Mouse (Mus musculus) megakaryocyte progenitor cell, adult 5-6 weeks (primary cell): ENCODE measurements around the gene Rsl24d1. TPM values are rescaled to one million over a fixed set of nuclear protein-coding genes. Genes with fewer than 3 reads are reported as not detected.
"Not testable (repeated sequence)": the region's sequence is repeated elsewhere in the genome, so short reads cannot be mapped to it uniquely, and the experiment has no call there.

Experiments used
- ATAC-seq: replicated peaks from 2 replicates; pipeline ENCODE4 v1.8.0; 2016; ENCODE audit warnings: mild to moderate bottlenecking, moderate TSS enrichment, inconsistent platforms; ENCODE audit not compliant: poor library complexity
- total RNA-seq, 2 experiments: library from RNA; stranded (forward) in 1 of 2; stranded (reverse) in 1 of 2; fragments of 157-497, 149-512 nt in 1 of 2; fragments of 200-1000 nt in 1 of 2; gene quantifications; 2 replicates each; pipeline versions ENCODE4 v1.2.3 to v1.2.4; 2015 to 2017

The Rsl24d1 gene
- total RNA-seq, 2 experiments from 2014 or later = 140 to 232 TPM

GRCm38 (mm10) chr9:73101536-73101935, 11.7 kb upstream of the Rsl24d1 start, which contains the start of gene Khdc3:
Khdc3 (plus strand) TSS chr9:73101836.
- no peak for ATAC-seq

GRCm38 (mm10) chr9:73102181-73102580, 11.0 kb upstream of the Rsl24d1 start, which contains the start of gene Gm20509:
Gm20509 (plus strand) TSS chr9:73102470.
- ATAC-seq = no peak

GRCm38 (mm10) chr9:73103159-73103879, 9.9 kb upstream of the Rsl24d1 start:
- ATAC-seq = peak; percentile 45

- no peak for ATAC-seq
Measured at GRCm38 (mm10) chr9:73103880-73104198, 9.4 kb upstream of the Rsl24d1 start.

GRCm38 (mm10) chr9:73105141-73105540, 8.1 kb upstream of the Rsl24d1 start:
- ATAC-seq = no peak

- ATAC-seq = no peak
Measured at GRCm38 (mm10) chr9:73105771-73106170, 7.5 kb upstream of the Rsl24d1 start.

GRCm38 (mm10) chr9:73116704-73117103, 3.5 kb downstream of the Rsl24d1 start:
- ATAC-seq = not testable (repeated sequence)

GRCm38 (mm10) chr9:73118012-73118411, 4.8 kb downstream of the Rsl24d1 start:
- ATAC-seq = no peak

GRCm38 (mm10) chr9:73121735-73122134, 8.5 kb downstream of the Rsl24d1 start:
- peak; percentile 67 for ATAC-seq

- peak; percentile 61 for ATAC-seq
Measured at GRCm38 (mm10) chr9:73125043-73125570, 11.9 kb downstream of the Rsl24d1 start.

GRCm38 (mm10) chr9:73127457-73127856, 14.2 kb downstream of the Rsl24d1 start:
- ATAC-seq = peak; percentile 66

GRCm38 (mm10) chr9:73129875-73130274, 16.6 kb downstream of the Rsl24d1 start:
- no peak for ATAC-seq

GRCm38 (mm10) chr9:73130529-73130928, 17.3 kb downstream of the Rsl24d1 start:
- ATAC-seq = peak; percentile 30; the same call in 1 of the 2 replicates

GRCm38 (mm10) chr9:73137341-73137886, 24.2 kb downstream of the Rsl24d1 start:
- ATAC-seq = no peak

GRCm38 (mm10) chr9:73154347-73154746, 41.1 kb downstream of the Rsl24d1 start:
- ATAC-seq = no peak

- ATAC-seq = peak; percentile 78
Measured at GRCm38 (mm10) chr9:73157968-73158367, 44.7 kb downstream of the Rsl24d1 start.

GRCm38 (mm10) chr9:73159265-73159664, 46.0 kb downstream of the Rsl24d1 start:
- peak; percentile 45; the same call in 1 of the 2 replicates for ATAC-seq

- peak; percentile 81 for ATAC-seq
Measured at GRCm38 (mm10) chr9:73162571-73163333, 49.5 kb downstream of the Rsl24d1 start.

GRCm38 (mm10) chr9:73165631-73166030, 52.4 kb downstream of the Rsl24d1 start:
- ATAC-seq = no peak
